Mouse (Mus musculus): ENCODE measurements around the gene Rcn3. TPM values are rescaled to one million over a fixed set of nuclear protein-coding genes. Genes with fewer than 3 reads are reported as not detected.
A peak's percentile ranks its signal among the peaks of the same experiment; 100 is the strongest.
"Not testable (repeated sequence)": the region's sequence is repeated elsewhere in the genome, so short reads cannot be mapped to it uniquely, and the experiment has no call there.

Gene Rcn3
- polyA plus RNA-seq, 1 experiment = 601 TPM

GRCm38 (mm10) chr7:45131850-45132249 lies 39.8 kb upstream of the Rcn3 start:
- no peak for TF ChIP-seq POLR2A (IDR thresholded peaks at IDR 0.05; ENCODE audit: low read depth, low read length)
- TF ChIP-seq CTCF (IDR thresholded peaks at IDR 0.05; ENCODE audit: borderline replicate concordance, insufficient read depth, low read length) = no peak
- Histone ChIP-seq H3K4me3 (ENCODE audit: insufficient read depth, low read length) (no peak overlapping the region), H3K4me1 (ENCODE audit: control insufficient read depth, insufficient read depth, low read length) (no peaks in the 10 kb centered on the region), H3K27ac (ENCODE audit: insufficient read depth, low read length) (no peak overlapping the region)

DNA sequence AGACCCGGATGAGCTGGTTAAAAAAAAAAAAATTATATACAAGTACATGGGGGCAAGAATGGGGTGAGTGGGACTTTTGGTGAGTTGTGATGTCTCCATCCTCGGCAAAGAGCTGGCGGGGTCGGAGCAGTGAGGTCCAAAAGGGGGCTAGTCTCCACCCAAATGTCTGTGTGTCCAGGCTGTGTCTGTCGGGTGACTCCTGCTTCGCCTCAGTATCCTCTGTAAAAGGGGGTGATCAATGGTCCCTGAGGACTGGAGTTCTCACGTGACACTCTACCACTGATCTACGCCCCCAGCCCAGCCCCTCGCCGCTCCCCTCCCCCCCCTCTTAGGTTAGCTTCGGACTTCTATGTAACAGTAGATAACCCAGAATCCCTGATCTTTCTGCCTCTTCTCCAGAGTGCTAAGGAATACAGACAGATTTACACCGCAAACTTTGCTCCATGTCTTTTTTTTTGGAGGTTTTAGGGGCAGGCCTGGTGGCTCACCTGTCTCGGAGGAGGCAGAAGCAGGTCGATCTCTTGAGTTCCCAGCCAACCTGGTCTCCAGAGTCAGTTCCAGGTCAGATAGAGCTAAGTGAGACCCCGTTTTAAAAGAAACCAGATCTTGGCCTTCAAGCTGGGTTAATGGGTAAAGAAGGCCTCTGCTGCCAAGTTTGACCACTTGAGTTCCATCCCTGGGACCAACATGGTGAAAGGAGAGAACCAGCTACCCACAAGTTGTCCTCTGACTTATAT lies 37.9 kb upstream of the Rcn3 start:
- peak overlapping the region; percentile 95 for H3K27ac ChIP-seq (ENCODE audit: insufficient read depth, low read length)
- peak overlapping the region; percentile 45 for H3K4me3 ChIP-seq (ENCODE audit: insufficient read depth, low read length)
- TF ChIP-seq POLR2A (IDR thresholded peaks at IDR 0.05; ENCODE audit: low read depth, low read length) = no peak
- TF ChIP-seq CTCF (IDR thresholded peaks at IDR 0.05; ENCODE audit: borderline replicate concordance, insufficient read depth, low read length) = no peak
- H3K4me1 ChIP-seq (ENCODE audit: control insufficient read depth, insufficient read depth, low read length) = no peaks in the 10 kb centered on the region

GRCm38 (mm10) chr7:45129318-45129717 lies 37.3 kb upstream of the Rcn3 start:
- Histone ChIP-seq H3K4me1 (ENCODE audit: control insufficient read depth, insufficient read depth, low read length) (no peaks in the 10 kb centered on the region), H3K4me3 (ENCODE audit: insufficient read depth, low read length) (peak overlapping the region; percentile 45), H3K27ac (ENCODE audit: insufficient read depth, low read length) (peak overlapping the region; percentile 95)
- TF ChIP-seq POLR2A (IDR thresholded peaks at IDR 0.05; ENCODE audit: low read depth, low read length) = peak; percentile 45
- no peak for TF ChIP-seq CTCF (IDR thresholded peaks at IDR 0.05; ENCODE audit: borderline replicate concordance, insufficient read depth, low read length)

- Histone ChIP-seq H3K27ac (ENCODE audit: insufficient read depth, low read length) (peak within 1 kb of the TSS; percentile 95), H3K4me1 (ENCODE audit: control insufficient read depth, insufficient read depth, low read length) (no peaks in the 10 kb centered on the region)
- peak; percentile 97 for TF ChIP-seq POLR2A (IDR thresholded peaks at IDR 0.05; ENCODE audit: low read depth, low read length)
- TF ChIP-seq CTCF (IDR thresholded peaks at IDR 0.05; ENCODE audit: borderline replicate concordance, insufficient read depth, low read length) = peak; percentile 77; the same call in 1 of the 2 replicates
Observed at GRCm38 (mm10) chr7:45128624-45129246, 36.7 kb upstream of the Rcn3 start, which contains the start of gene Rpl13a. Rpl13a (minus strand) TSS chr7:45128761.

GRCm38 (mm10) chr7:45127700-45128224 lies 35.7 kb upstream of the Rcn3 start:
- H3K27ac ChIP-seq (ENCODE audit: insufficient read depth, low read length) = peak overlapping the region; percentile 77
- H3K4me1 ChIP-seq (ENCODE audit: control insufficient read depth, insufficient read depth, low read length) = no peaks in the 10 kb centered on the region
- H3K4me3 ChIP-seq (ENCODE audit: insufficient read depth, low read length) = peak overlapping the region; percentile 99
- TF ChIP-seq POLR2A (IDR thresholded peaks at IDR 0.05; ENCODE audit: low read depth, low read length) (peak; percentile 42; the same call in 1 of the 2 replicates), CTCF (IDR thresholded peaks at IDR 0.05; ENCODE audit: borderline replicate concordance, insufficient read depth, low read length) (no peak)

More at GRCm38 (mm10) chr7:45128624-45129246, 36.7 kb upstream of the Rcn3 start, which contains the start of gene Rpl13a:
- peak within 1 kb of the TSS; percentile 99 for H3K4me3 ChIP-seq (ENCODE audit: insufficient read depth, low read length)

GRCm38 (mm10) chr7:45126844-45127699 lies 35.1 kb upstream of the Rcn3 start:
- Histone ChIP-seq H3K27ac (ENCODE audit: insufficient read depth, low read length) (peak overlapping the region; percentile 77), H3K4me3 (ENCODE audit: insufficient read depth, low read length) (peak overlapping the region; percentile 99), H3K4me1 (ENCODE audit: control insufficient read depth, insufficient read depth, low read length) (0 out of 2 replicates have a peak, but pooled peaks cover under 1% of the 10 kb centered on the region)
- TF ChIP-seq POLR2A (IDR thresholded peaks at IDR 0.05; ENCODE audit: low read depth, low read length) = peak; percentile 12; the same call in 1 of the 2 replicates
- no peak for TF ChIP-seq CTCF (IDR thresholded peaks at IDR 0.05; ENCODE audit: borderline replicate concordance, insufficient read depth, low read length)

DNA sequence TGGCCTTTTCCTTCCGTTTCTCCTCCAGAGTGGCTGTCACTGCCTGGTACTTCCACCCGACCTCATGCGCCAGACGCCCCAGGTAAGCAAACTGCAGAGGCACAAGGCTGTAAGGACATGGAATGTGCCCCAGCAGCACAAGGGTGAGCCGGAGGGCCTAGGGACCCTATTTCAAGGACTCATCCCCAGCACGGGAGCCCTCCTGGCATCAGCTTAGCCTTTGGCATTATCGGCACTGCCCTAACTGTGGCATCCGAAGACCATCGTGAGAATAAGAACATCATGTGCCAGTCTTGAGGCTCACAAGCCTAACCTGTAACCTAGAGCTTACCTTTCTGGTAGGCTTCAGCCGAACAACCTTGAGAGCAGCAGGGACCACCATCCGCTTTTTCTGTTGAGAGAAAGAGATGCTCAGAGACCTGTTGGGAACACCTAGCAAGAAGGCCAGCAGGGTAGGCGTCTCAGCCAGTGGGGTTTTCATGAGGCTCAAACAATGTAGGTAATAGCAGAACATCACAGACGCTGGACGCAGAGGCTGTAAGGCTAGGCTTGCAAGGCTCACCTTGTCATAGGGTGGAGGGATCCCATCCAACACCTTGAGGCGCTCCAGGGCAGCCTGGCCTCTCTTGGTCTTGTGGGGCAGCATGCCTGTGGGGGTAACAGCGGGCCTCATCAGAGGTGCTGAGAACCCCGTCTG lies 34.3 kb upstream of the Rcn3 start:
- Histone ChIP-seq H3K27ac (ENCODE audit: insufficient read depth, low read length) (peak overlapping the region; percentile 77), H3K4me3 (ENCODE audit: insufficient read depth, low read length) (peak overlapping the region; percentile 99), H3K4me1 (ENCODE audit: control insufficient read depth, insufficient read depth, low read length) (0 out of 2 replicates have a peak, but pooled peaks cover 5% of the 10 kb centered on the region)
- TF ChIP-seq CTCF (IDR thresholded peaks at IDR 0.05; ENCODE audit: borderline replicate concordance, insufficient read depth, low read length) (no peak), POLR2A (IDR thresholded peaks at IDR 0.05; ENCODE audit: low read depth, low read length) (no peak)

GRCm38 (mm10) chr7:45125649-45126048 lies 33.6 kb upstream of the Rcn3 start:
- not testable (repeated sequence) for H3K4me1 ChIP-seq (ENCODE audit: control insufficient read depth, insufficient read depth, low read length)
- Histone ChIP-seq H3K27ac (ENCODE audit: insufficient read depth, low read length) (peak overlapping the region; percentile 77; the same call in 1 of the 2 replicates), H3K4me3 (ENCODE audit: insufficient read depth, low read length) (peak overlapping the region; percentile 99)

Measured in embryonic fibroblast, embryonic 13.5 days (primary cell).